8 mouse cellular contexts compared by ENCODE assay signal in the genomic region with DNA sequence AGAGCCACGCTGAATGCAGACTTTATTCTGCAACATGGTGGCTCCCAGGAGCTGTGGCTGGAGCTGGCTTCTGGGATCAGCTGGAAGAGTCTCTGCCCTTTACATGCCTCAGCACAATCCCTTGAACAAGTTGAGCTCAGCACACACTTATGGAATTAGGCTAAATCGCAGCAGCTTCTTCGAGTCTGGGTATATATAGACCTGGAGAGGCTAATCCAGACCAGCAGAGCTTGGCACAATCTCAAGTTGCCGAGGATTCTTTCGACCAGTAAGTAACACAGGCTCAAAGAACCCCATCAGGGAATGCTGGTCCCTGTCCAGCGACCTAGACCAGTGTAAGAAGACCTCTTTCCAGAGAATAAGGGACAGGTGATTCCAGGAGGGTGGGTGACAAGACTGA. TPM values are rescaled to one million over a fixed set of nuclear protein-coding genes. Genes with fewer than 3 reads are reported as not detected.
DNase-seq lines count a peak whose midpoint lies in the region; ATAC-seq and TF ChIP-seq lines count a peak whose summit lies in the region.

No protein-coding gene starts in this region.

- no peaks in the 10 kb centered on the region for H3K9me3 ChIP-seq in liver, embryonic 11.5 days (ENCODE audit: control insufficient read depth, low read length)
- no peaks in the 10 kb centered on the region for H3K9me3 ChIP-seq in liver, postnatal 0 days (ENCODE audit: low read length)
- H3K9me3 ChIP-seq in embryonic facial prominence, embryonic 10.5 days = no peaks in the 10 kb centered on the region
- no peaks in the 10 kb centered on the region for H3K9me3 ChIP-seq in hindbrain, embryonic 13.5 days
- H3K9me3 ChIP-seq in neural tube, embryonic 14.5 days (ENCODE audit: control insufficient read depth, low read length) = no peaks in the 10 kb centered on the region

- H3K27me3 ChIP-seq in liver, embryonic 11.5 days (replicated peaks; ENCODE audit: control insufficient read depth, insufficient read depth, low read length) = no peaks in the 10 kb centered on the region
- H3K27me3 ChIP-seq in liver, postnatal 0 days (ENCODE audit: insufficient read depth, low read length) = no peaks in the 10 kb centered on the region
- H3K27me3 ChIP-seq in embryonic facial prominence, embryonic 10.5 days (replicated peaks; ENCODE audit: low read depth, poor library complexity, severe bottlenecking) = no peaks in the 10 kb centered on the region
- no peaks in the 10 kb centered on the region for H3K27me3 ChIP-seq in hindbrain, embryonic 13.5 days
- H3K27me3 ChIP-seq in neural tube, embryonic 14.5 days (ENCODE audit: control insufficient read depth, insufficient read depth, low read length) = no peaks in the 10 kb centered on the region

- no peak overlapping the region for H3K4me3 ChIP-seq in liver, embryonic 11.5 days (ENCODE audit: low read depth, low read length)
- no peak overlapping the region for H3K4me3 ChIP-seq in liver, postnatal 0 days (ENCODE audit: low read depth, low read length)
- no peak overlapping the region for H3K4me3 ChIP-seq in embryonic facial prominence, embryonic 10.5 days
- H3K4me3 ChIP-seq in hindbrain, embryonic 13.5 days = no peak overlapping the region
- H3K4me3 ChIP-seq in neural tube, embryonic 14.5 days (ENCODE audit: low read depth, low read length) = no peak overlapping the region

- ATAC-seq in liver, embryonic 11.5 days (replicated peaks; ENCODE audit: low FRiP score) = no peak
- ATAC-seq in liver, postnatal 0 days = no peak
- no peak for ATAC-seq in hindbrain, embryonic 13.5 days (ENCODE audit: low FRiP score)
- 0 out of 2 replicates have a peak, but pooled peaks have one; percentile 16 for ATAC-seq in neural tube, embryonic 14.5 days (ENCODE audit: low read depth)

- no peak for TF ChIP-seq EP300 in liver, postnatal 0 days (IDR thresholded peaks at IDR 0.05; ENCODE audit: low read depth)

- no peak for TF ChIP-seq CTCF in liver, postnatal 0 days (IDR thresholded peaks at IDR 0.05; ENCODE audit: low read depth)

- H3K4me2 ChIP-seq in liver, embryonic 11.5 days = no peak overlapping the region
- no peak overlapping the region for H3K4me2 ChIP-seq in liver, postnatal 0 days (ENCODE audit: low read depth, low read length)
- H3K4me2 ChIP-seq in hindbrain, embryonic 13.5 days = no peak overlapping the region
- no peak overlapping the region for H3K4me2 ChIP-seq in neural tube, embryonic 14.5 days (ENCODE audit: low read depth, low read length)

- H3K27ac ChIP-seq in liver, embryonic 11.5 days (ENCODE audit: low read depth, low read length) = peak overlapping the region; percentile 21
- no peak overlapping the region for H3K27ac ChIP-seq in liver, postnatal 0 days (ENCODE audit: low read depth)
- peak overlapping the region; percentile 60 for H3K27ac ChIP-seq in embryonic facial prominence, embryonic 10.5 days (replicated peaks)
- H3K27ac ChIP-seq in hindbrain, embryonic 13.5 days = peak overlapping the region; percentile 79
- peak overlapping the region; percentile 2 for H3K27ac ChIP-seq in neural tube, embryonic 14.5 days (ENCODE audit: low read depth, low read length)

- H3K9ac ChIP-seq in liver, embryonic 11.5 days (ENCODE audit: low read depth, low read length) = no peak overlapping the region
- no peak overlapping the region for H3K9ac ChIP-seq in liver, postnatal 0 days (replicated peaks)
- H3K9ac ChIP-seq in hindbrain, embryonic 13.5 days = 0 out of 2 replicates have a peak overlapping the region, but pooled peaks have one; percentile 26
- H3K9ac ChIP-seq in neural tube, embryonic 14.5 days (replicated peaks; ENCODE audit: low read depth, low read length) = no peak overlapping the region

- DNase-seq in liver, embryonic 11.5 days (ENCODE audit: low spot score) = no peak
- DNase-seq in liver, postnatal 0 days = no peak
- no peak for DNase-seq in embryonic facial prominence, embryonic 10.5 days (ENCODE audit: low spot score)
- DNase-seq in kidney, adult 18-20 months = no peak
- DNase-seq in right cerebral cortex, postnatal 36 days (ENCODE audit: low spot score in 2 of 2) = no peak
- DNase-seq in ovary, postnatal 10 days (ENCODE audit: low spot score) = no peak

- H3K36me3 ChIP-seq in liver, embryonic 11.5 days (ENCODE audit: control insufficient read depth, insufficient read depth, low read length) = 0 out of 2 replicates have a peak, but pooled peaks cover 1% of the 10 kb centered on the region
- H3K36me3 ChIP-seq in liver, postnatal 0 days (replicated peaks; ENCODE audit: insufficient read depth, low read length) = peaks cover 17% of the 10 kb centered on the region
- peaks cover 24% of the 10 kb centered on the region for H3K36me3 ChIP-seq in embryonic facial prominence, embryonic 10.5 days (replicated peaks)
- H3K36me3 ChIP-seq in hindbrain, embryonic 13.5 days = peaks cover 18% of the 10 kb centered on the region
- H3K36me3 ChIP-seq in neural tube, embryonic 14.5 days (ENCODE audit: control insufficient read depth, insufficient read depth, low read length) = no peaks in the 10 kb centered on the region

- peaks cover 57% of the 10 kb centered on the region for H3K4me1 ChIP-seq in liver, embryonic 11.5 days (replicated peaks; ENCODE audit: control insufficient read depth, insufficient read depth, low read length)
- H3K4me1 ChIP-seq in liver, postnatal 0 days (ENCODE audit: insufficient read depth) = peaks cover 37% of the 10 kb centered on the region
- H3K4me1 ChIP-seq in embryonic facial prominence, embryonic 10.5 days = peaks cover 54% of the 10 kb centered on the region
- H3K4me1 ChIP-seq in hindbrain, embryonic 13.5 days (replicated peaks) = peaks cover 48% of the 10 kb centered on the region
- peaks cover 17% of the 10 kb centered on the region for H3K4me1 ChIP-seq in neural tube, embryonic 14.5 days (ENCODE audit: control insufficient read depth, insufficient read depth, low read length)

- WGBS in liver, embryonic 11.5 days = 73% methylated on average over 6 of the region's 6 CpGs
- WGBS in liver, postnatal 0 days (ENCODE audit: insufficient replicate concordance) = 77% methylated on average over 6 of the region's 6 CpGs
- 68% methylated on average over 6 of the region's 6 CpGs for WGBS in embryonic facial prominence, embryonic 10.5 days
- WGBS in hindbrain, embryonic 13.5 days = 67% methylated on average over 6 of the region's 6 CpGs
- WGBS in neural tube, embryonic 14.5 days = 57% methylated on average over 6 of the region's 6 CpGs

RNA-seq across cellular contexts. Expression of gene Fam53b, which starts 31.8 kb away (rescaled TPM):
- polyA plus RNA-seq in liver, embryonic 11.5 days (2014; fragmentation: Nextera tagmentation; extraction: Ambion mirVana) = 20.1 and 20.4 TPM in 2 replicates
- polyA plus RNA-seq in liver, postnatal 0 days (2015; fragmentation: Nextera tagmentation; extraction: Ambion mirVana) = 15.2 and 17.2 TPM in 2 replicates
- 29.4 and 29.9 TPM in 2 replicates for polyA plus RNA-seq in embryonic facial prominence, embryonic 10.5 days (2016; fragmentation: Nextera tagmentation; extraction: Ambion mirVana)
- polyA plus RNA-seq in hindbrain, embryonic 13.5 days (2015; fragmentation: Nextera tagmentation; extraction: Ambion mirVana) = 16.9 and 19.3 TPM in 2 replicates
- polyA plus RNA-seq in neural tube, embryonic 14.5 days (2014; fragmentation: Nextera tagmentation; extraction: Ambion mirVana) = 11.8 and 13.7 TPM in 2 replicates
